Mouse (Mus musculus) lung, postnatal 36 days (tissue): ENCODE results near the gene Gstk1.

Source experiments
- DNase-seq: peaks from one replicate; pipeline ENCODE4 v3.0.0; 2022; ENCODE audit warnings: mixed read lengths

Gene Gstk1

DNA sequence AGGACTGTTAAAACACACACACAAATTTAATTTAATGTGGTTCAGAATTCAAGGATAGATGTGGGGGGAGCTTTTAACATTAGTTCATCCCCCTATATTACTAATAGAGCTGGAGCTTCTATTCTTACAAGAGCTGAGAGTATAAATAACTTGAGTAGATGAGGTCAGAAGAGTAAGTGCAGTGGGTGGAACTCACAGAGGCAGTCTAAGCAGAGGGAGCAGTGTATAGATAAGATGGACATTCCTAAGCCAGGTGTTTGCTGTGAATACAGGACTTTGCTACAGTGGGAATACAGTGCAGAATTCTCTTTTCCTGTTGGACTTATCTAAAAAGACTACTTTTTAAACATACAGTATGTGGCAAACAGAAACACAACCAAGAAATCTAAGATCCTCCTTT lies 25.1 kb downstream of the Gstk1 start:
- DNase-seq: no peak

DNA sequence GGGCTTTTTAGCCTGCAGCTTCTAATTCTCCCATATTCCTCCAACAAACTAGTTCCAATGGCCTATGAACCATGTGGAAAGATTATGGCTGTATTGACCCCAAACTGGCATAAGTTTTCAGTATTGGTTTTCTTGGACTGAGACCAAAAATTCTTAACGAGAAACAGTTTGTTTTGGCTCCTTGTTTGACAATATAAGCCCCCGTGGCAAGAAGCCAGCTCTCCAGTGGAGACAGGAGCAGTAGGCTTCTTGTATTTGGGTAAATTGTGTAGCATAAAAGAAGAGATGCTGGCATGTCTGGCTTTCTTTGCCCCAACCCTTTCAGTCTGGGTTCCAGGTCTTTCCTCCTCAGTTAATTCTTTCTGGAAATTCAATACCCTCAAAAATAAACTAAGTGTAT lies 30.4 kb downstream of the Gstk1 start:
- DNase-seq: no peak

DNA sequence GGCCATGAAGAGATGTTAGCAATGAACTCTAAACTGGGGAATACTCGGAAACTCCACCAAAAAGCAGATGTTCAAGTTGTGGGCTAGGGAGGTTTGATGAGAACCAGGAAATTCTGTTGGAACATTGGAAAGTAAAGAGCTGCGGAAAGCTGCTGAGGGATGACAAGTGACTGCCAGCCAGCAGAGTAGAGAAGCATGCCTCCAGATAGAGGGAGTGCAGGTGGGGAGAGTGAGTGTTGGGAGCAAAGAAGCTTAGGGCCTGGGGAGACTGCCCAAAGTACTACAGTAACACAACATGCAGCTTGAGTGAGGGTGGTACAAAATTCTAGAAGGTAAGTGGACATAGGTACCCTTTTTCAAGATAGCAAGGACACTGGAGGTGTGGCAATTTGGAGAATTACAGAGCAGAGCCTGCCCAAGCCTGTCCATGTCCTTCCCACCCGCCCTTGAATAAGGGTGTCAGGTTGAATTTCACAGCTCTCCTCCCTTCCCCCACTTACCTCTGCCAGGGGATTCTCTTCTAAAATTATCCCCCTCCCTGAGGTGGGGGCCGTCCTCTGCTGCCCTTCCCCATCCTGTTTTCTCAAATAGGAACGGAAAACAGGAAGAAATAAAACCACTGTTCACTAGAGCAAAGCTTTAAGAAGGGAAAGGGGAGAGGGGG lies 37.3 kb downstream of the Gstk1 start:
- DNase-seq: no peak

DNA sequence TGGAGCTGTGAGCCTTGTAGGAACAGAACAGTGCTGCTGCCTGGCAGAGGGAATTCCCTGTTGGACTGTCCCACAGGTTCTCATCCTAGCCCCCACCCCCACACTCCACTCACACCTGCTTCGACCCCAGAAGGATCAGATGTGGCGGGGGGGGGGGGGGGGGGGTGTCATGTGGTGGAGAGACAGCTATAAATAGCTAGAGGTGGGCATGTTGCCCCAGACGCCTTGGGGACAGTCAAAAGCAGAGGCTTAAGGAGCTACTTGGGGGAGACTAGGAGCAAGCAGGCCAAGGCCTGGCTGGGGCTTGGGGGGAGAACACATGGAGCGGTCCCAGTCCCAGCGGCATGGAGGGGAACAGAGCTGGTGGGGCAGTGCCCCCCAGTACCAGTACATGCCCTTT lies 40.7 kb downstream of the Gstk1 start, which contains the start of gene Clcn1:
Clcn1 (plus strand) TSS at position 238 of the 400 bp plus-strand sequence.
- no peak for DNase-seq

DNA sequence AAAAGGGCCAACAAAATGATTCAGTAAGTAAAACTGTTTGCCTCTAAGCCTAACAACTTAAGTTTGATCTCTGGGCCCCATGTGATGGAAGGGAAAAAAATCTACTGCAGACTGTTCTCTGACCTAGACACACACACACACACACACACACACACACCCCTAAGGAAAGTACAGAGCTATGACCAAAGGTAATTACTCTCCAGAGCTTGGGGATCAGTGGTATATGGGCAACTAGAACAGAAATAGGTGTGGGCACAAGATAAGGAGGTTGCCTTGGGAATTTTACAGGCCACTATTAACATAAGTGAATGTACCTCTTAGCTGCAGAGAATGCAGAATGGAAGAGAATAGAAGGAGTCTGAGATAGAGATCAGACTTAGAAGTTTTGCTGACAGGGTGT lies 41.8 kb downstream of the Gstk1 start:
- DNase-seq: no peak

DNA sequence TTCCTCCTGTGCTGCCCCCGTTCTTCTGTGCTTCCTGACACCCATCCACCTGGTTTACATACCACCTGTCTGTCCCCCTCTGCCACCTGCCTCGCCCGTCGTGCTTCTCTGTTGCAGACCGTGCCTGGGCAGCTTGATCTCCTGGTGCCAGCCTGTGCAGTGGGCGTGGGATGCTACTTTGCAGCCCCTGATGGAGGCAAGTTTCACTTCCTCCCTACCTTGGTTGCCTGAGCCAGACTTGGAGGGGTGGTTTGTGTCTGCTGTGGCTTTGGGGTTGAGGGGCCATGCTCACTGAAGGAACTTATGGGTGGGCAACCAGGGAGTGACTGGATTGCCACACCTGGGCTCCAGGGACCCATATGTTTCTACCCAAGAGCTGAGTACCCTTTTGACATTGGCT lies 47.6 kb downstream of the Gstk1 start:
- peak; percentile 6 for DNase-seq

DNA sequence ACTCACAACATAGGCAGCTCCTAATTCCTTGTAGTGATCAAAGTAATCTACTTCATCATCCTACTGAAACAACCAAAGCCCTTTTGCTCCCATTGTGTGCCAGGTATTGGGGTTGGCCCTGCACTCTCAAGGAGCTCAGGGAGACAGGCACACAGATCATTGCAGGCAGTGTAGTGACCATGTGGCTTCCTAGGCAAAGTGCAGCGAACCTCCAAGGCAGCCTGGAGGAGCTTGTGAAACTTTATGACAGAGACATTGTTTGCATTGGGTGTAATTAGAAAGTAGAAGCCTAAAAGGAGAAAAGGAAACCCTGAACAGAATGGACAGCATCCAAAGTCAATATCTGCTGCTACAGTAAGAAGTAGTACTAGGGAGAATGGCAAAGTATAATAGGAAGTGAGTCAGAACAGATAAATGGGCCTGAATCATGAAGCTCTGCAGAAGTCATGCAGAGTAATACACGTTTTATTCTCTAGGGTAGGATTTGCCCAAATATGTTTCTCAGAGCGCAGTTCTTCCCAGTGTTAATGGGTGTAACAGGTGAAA lies 49.9 kb downstream of the Gstk1 start:
- DNase-seq: peak; percentile 37

DNA sequence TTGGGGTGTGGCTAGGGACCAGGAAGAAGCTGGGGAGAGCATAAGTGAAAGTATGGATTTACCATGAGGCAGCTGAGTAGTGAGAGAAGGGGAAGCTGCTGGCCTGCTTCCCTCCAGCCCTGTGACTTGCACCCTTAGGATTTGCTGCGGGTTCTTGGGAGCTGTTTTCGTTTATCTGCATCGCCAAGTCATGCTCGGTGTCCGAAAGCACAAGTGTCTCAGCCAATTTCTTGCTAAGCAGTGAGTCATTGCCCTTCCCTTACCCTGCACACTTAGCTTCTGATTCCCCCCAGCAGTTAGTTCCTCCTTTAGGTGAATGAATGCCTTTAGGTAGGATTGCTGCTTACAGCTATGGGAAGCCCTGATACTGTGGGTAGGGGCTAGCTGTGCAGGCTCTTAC lies 53.6 kb downstream of the Gstk1 start:
- no peak for DNase-seq
